Mouse (Mus musculus) G1E-ER4 (cell line): ENCODE measurements around the gene Clk1. TPM values are rescaled to one million over a fixed set of nuclear protein-coding genes. Genes with fewer than 3 reads are reported as not detected.

Experiments
- GATA1 ChIP-seq: IDR thresholded peaks from one replicate; pipeline ENCODE4 v1.8.0; 2012; ENCODE audit warnings: low read length, inconsistent platforms
- polyA plus RNA-seq: library from polyadenylated mRNA; stranded (reverse); fragments of >175 nt; gene quantifications from 2 replicates; pipeline ENCODE4 v1.2.3, GENCODE M21; 2012

Gene Clk1
- polyA plus RNA-seq, 1 experiment = 3.2 TPM

DNA sequence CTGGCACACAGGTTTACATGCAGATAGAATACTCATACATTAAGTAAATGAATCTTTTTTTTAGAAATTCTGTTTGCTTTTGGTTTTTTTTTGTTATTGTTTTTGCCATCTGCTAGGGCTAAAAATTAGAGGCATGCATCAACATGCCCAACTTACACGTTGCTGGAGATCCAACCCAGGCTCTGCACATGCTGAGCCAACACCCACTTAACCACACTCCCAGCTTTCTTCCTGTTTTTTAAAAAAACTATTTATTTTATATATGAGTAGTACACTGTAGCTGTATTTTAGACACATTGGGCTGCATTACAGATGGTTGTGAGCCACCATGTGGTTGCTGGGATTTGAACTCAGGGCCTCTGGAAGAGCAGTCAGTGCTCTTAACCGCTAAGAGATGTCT lies 7.8 kb downstream of the Clk1 start:
- TF ChIP-seq GATA1 = no peak

GRCm38 (mm10) chr1:58415442-58415841 lies 8.4 kb downstream of the Clk1 start:
- no peak for TF ChIP-seq GATA1

GRCm38 (mm10) chr1:58410776-58411175 lies 13.1 kb downstream of the Clk1 start:
- no peak for TF ChIP-seq GATA1

GRCm38 (mm10) chr1:58410198-58410588 lies 13.7 kb downstream of the Clk1 start:
- TF ChIP-seq GATA1 = no peak

GRCm38 (mm10) chr1:58409553-58410197 lies 14.2 kb downstream of the Clk1 start:
- no peak for TF ChIP-seq GATA1

GRCm38 (mm10) chr1:58408141-58408540 lies 15.7 kb downstream of the Clk1 start:
- no peak for TF ChIP-seq GATA1

DNA sequence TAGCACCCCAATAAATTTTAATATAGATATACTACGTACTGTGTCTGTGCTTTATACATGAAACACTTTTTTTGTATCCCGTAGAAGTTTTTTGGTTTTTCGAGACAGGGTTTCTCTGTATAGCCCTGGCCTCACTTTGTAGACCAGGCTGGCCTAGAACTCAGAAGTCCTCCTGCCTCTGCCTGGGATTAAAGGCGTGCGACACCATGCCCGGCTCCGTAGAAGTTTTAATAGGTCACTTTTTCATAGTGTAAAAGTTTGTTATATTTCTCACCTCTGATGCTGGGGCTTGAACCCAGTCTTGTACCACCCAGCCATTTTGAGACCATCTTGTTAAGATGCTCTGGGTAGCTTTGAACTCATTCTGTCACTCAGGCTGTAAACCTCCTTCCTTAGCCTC lies 16.5 kb downstream of the Clk1 start:
- no peak for TF ChIP-seq GATA1

DNA sequence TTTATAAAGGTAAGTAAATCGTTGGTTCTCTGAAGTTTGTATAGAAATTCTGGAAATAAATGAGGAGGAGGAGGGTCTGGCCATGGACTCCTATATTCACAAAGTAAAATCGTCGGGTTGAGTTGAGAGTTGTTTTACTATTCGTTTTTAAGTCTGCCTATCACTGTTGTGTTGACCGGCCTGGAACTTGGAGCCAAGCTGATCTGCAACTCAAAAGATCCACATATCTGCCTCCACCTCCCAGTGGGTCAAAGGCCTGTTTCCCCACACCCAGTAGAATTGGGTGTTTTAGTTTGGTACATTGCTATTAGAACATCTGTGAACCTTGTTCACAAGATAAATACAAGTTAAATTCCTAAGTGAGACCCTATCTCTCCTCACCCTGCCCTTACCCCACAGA lies 20.1 kb downstream of the Clk1 start:
- no peak for TF ChIP-seq GATA1

DNA sequence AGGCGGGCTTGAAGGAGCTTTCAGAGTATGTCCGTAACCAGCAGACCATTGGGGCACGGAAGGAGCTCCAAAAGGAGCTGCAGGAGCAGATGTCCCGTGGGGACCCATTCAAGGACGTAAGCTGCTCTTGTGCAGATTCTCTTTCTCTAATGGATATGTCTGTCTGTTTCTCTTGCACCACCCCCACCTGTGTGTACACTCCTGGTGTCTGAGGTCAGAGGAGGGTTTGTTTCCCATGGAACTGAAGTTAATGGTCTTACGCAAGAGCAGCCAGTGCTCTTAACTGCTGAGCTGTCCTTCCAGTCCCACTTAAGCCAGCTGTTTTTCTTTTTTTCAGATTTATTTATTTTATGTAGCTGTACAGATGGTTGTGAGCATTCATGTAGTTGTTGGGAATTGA lies 22.5 kb downstream of the Clk1 start:
- no peak for TF ChIP-seq GATA1

DNA sequence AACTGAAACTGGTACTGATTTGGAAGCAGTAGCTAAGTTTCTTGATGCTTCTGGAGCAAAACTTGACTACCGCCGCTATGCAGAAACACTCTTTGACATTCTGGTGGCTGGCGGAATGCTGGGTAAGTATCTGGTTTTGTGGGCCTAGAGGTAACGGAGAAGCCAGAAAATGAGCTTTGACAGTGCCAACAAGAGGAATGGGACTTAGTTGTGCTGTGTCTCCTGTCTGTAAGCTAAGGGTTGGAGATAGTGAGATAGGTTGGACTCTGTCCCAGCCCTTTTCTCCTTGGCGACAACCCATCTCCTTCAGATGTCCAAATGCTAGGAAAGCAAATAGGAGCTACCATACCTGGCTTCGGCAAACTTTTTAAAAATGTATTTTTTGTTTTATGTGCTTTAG lies 26.1 kb downstream of the Clk1 start:
- TF ChIP-seq GATA1 = no peak

- no peak for TF ChIP-seq GATA1
Measured at GRCm38 (mm10) chr1:58396179-58396578, 27.7 kb downstream of the Clk1 start.

DNA sequence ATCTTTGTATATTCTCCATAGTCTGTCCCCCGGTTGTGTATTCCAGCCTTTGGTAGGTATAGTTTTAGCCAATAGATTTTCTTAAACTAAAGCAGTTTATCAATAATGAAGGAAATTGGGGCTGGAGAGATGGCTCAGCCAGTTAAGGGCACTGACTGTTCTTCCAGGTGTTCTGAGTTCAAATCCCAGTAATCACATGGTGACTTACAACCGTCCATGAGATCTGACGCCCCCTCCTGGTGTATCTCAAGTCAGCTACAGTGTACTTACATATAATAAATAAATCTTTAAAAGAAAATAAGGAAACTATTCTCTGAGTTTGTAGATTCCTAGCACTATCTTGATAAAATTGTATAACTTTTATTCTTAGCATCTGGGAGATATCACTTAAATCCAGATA lies 28.5 kb downstream of the Clk1 start:
- no peak for TF ChIP-seq GATA1

- no peak for TF ChIP-seq GATA1
Measured at GRCm38 (mm10) chr1:58393284-58394195, 30.3 kb downstream of the Clk1 start.

DNA sequence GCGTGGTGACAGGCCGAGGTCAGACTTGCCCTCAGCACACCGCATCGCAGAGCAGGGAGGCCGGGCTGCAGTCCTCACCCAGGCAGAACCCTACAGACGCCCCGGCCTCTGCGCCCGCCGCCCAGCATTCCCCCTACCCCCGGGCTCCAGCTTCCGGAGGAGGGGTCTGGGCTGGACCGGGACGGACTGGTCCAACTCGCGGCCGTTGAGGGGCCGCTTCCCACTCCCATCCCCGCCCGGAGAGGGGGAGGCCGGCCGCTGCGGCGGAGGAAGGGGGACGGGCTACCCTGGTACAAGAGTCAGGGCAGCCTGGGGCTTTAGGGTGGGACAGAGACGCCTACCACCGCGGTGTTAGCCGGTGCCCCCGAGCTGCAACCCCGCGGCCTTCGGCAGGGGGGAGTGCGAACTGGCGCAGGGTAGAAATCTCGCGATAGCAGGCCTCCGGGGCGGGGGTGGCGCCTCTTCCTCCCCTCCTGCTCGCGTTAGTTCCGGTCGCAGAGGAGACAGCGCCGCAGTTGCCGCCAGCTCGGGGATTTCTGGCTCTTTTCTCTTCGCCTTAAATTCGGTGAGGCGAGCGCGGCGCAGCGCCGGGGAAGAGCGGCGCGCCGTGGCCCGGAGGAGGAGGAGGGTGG lies 31.1 kb downstream of the Clk1 start, which contains the start of gene Bzw1:
Gene Bzw1, plus strand, starts transcription at position 247 of the 632 bp plus-strand sequence.
- no peak for TF ChIP-seq GATA1

GRCm38 (mm10) chr1:58392268-58392651 lies 31.6 kb downstream of the Clk1 start:
- TF ChIP-seq GATA1 = no peak
